Mouse (Mus musculus) embryonic fibroblast, embryonic 13.5 days (primary cell): ENCODE data around the gene Plrg1. TPM values are rescaled to one million over a fixed set of nuclear protein-coding genes. Genes with fewer than 3 reads are reported as not detected.

Experiments
- H3K27ac ChIP-seq: 2 replicates; pipeline ENCODE4 v1.5.1; 2012; ENCODE audit warnings: low read length, control low read depth, inconsistent platforms; ENCODE audit not compliant: insufficient read depth
- H3K4me1 ChIP-seq: 2 replicates; pipeline ENCODE4 v1.6.1; 2011; ENCODE audit warnings: low read length; ENCODE audit not compliant: control insufficient read depth, insufficient read depth
- H3K4me3 ChIP-seq: 2 replicates; pipeline ENCODE4 v1.5.1; 2011; ENCODE audit warnings: mild to moderate bottlenecking, control low read depth, low read length; ENCODE audit not compliant: insufficient read depth
- CTCF ChIP-seq: IDR thresholded peaks from 2 replicates; pipeline ENCODE4 v1.5.1; 2011; ENCODE audit warnings: mild to moderate bottlenecking, control low read depth, low read length, moderate library complexity, borderline replicate concordance; ENCODE audit not compliant: insufficient read depth
- POLR2A ChIP-seq: IDR thresholded peaks from 2 replicates; pipeline ENCODE4 v1.6.1; 2011; ENCODE audit warnings: low read depth, mild to moderate bottlenecking, control low read depth, low read length, moderate library complexity
- polyA plus RNA-seq: library from polyadenylated mRNA; stranded (reverse); fragments of >200 nt; gene quantifications from 2 replicates; pipeline ENCODE4 v1.2.4, GENCODE M21; 2011; ENCODE audit warnings: low read depth; ENCODE audit not compliant: missing spikeins, insufficient read length

Plrg1 gene
- polyA plus RNA-seq, 1 experiment = 51.1 TPM

DNA sequence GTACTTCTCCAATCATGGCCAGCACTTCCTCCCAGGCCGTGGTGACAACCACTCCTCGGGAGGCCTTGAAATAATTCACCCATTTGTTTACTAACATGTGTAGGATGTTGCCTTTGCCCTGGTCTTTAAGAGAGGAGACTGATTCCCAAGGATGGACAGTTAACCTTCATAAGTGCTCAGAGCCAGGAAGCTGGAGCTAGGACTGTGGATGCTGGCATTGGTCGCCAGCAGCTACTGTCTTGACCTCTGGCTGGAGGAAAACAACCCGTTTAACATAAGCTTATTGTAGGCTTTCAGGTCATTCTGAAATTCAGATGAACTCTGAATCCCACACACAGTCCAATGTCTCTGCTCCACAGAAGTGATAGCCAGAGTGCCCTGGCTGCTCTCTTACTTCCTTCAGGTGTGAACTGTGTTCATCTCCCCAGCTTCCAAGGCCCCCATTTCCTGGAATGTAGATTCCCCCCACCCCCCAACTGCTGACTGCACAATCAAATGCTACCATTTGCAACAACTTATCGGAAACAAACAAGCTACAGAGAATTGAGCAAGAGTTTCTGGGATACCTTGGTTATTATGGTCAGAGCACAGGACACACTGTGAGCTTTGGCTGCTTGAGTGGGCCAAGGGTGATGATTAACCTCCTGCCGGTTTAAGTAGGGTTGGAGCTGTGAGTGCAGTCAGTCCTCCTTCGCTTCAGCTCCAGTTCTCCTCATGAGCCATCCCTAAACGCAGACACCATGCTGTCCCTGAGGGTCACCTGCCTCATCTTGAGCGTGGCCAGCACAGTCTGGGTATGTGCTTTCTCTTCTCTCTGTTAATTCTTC is 29.6 kb upstream of the Plrg1 start, which contains the start of gene Fga:
Gene Fga (plus strand): TSS at position 602 of the 827 bp plus-strand sequence.
- no peak within 1 kb of the TSS for H3K4me3 ChIP-seq
- H3K4me1 ChIP-seq = no peaks in the 10 kb centered on the region
- H3K27ac ChIP-seq = no peak within 1 kb of the TSS
- TF ChIP-seq CTCF = no peak
- no peak for TF ChIP-seq POLR2A

DNA sequence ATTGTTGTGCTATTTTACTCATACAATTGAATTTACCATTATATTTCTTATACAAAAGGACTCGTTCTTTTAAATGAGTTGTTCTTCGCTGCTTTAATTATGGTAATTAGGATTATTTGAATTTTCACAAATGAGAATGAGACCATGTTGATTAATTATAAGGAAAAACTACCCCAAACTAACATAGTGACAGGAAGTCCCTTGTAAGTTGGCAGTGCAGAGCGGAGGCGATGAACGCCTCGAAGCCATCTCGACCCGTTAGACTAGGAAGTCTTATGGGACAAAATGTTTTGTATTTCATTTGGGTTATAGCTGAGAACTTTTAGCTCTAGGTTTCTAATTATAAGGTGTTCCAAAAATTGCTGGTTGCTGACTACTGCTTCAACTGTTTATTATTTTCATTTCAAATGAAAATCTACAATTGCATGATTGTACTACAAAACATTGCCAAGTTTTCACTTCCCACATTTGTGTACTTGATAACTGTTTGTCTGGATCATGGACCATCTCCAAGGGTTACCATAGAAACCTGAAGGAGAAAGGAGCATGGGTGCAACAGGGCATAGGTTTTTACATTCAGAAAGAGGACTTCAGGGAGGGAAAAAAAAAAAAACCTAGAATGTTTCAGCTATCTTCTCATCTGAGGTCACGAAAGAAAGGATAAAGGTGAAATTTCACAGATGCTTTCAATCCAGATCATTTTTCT is 27.6 kb upstream of the Plrg1 start:
- Histone ChIP-seq H3K27ac (no peak overlapping the region), H3K4me3 (no peak overlapping the region), H3K4me1 (no peaks in the 10 kb centered on the region)
- TF ChIP-seq CTCF = no peak
- TF ChIP-seq POLR2A = no peak

DNA sequence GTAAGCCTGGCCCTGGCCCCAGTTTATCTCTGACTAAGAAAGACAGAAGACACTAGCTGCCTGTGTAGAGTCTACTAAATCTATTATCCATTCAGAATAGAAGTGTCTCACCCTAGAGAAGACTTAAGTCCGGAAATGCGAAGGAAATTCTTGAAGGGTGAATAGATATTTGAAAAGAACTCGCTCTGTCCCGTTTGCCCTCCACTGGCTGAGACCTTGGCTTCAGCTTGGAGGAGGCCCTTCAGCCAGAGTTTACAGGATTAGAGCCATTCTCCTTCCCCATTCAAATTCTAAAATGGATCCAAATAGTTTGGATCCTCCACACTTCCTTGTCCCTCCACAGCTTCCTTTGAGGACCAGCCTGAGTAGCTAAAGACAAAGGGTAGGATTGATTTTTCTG is 25.0 kb upstream of the Plrg1 start:
- H3K27ac ChIP-seq = no peak overlapping the region
- H3K4me3 ChIP-seq = no peak overlapping the region
- no peaks in the 10 kb centered on the region for H3K4me1 ChIP-seq
- TF ChIP-seq POLR2A (no peak), CTCF (no peak)

DNA sequence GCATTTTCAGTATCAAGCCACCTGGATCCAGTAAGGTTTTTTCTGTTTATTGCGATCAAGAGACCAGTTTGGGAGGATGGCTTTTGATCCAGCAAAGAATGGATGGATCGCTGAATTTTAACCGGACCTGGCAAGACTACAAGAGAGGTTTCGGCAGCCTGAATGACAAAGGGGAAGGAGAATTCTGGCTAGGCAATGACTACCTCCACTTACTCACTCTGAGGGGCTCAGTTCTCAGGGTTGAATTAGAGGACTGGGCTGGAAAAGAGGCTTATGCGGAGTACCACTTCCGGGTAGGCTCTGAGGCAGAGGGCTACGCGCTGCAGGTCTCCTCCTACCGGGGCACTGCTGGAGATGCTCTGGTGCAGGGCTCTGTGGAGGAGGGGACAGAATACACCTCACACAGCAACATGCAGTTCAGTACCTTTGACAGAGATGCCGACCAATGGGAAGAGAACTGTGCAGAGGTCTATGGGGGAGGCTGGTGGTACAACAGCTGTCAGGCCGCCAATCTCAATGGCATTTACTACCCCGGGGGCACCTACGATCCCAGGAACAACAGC is 22.5 kb upstream of the Plrg1 start:
- no peak overlapping the region for H3K27ac ChIP-seq
- TF ChIP-seq POLR2A (no peak), CTCF (no peak)
- no peaks in the 10 kb centered on the region for H3K4me1 ChIP-seq
- H3K4me3 ChIP-seq = no peak overlapping the region

- H3K4me3 ChIP-seq = no peak overlapping the region
- no peaks in the 10 kb centered on the region for H3K4me1 ChIP-seq
- TF ChIP-seq CTCF = no peak
- TF ChIP-seq POLR2A = no peak
Measured at GRCm38 (mm10) chr3:83033801-83034200, 21.5 kb upstream of the Plrg1 start.

GRCm38 (mm10) chr3:83038865-83039264 is 16.5 kb upstream of the Plrg1 start:
- TF ChIP-seq CTCF (no peak), POLR2A (no peak)
- H3K4me1 ChIP-seq = no peaks in the 10 kb centered on the region
- no peak overlapping the region for H3K27ac ChIP-seq
- no peak overlapping the region for H3K4me3 ChIP-seq

More at GRCm38 (mm10) chr3:83033801-83034200, 21.5 kb upstream of the Plrg1 start:
- H3K27ac ChIP-seq = no peak overlapping the region

GRCm38 (mm10) chr3:83039666-83040065 is 15.7 kb upstream of the Plrg1 start:
- H3K4me3 ChIP-seq = no peak overlapping the region
- no peak overlapping the region for H3K27ac ChIP-seq
- no peak for TF ChIP-seq CTCF
- TF ChIP-seq POLR2A = no peak
- H3K4me1 ChIP-seq = no peaks in the 10 kb centered on the region

DNA sequence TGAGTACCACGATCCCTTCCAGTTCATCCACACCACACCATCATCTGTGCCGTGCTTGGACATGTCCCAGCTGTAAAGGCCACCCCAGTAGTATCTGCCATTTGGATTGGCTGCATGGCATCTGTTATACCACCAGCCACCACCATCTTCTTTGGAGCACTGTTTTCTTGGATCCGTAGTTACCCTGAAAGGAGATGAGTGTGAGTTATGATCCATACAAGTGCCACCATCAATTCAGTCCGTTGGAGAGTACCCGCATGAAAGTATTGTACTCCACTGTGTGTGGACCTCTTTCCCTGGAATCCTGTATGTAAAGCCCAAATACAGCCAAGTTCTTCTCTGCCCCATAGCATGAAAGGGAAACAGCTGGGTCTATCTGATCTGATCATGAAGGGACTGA is 12.9 kb upstream of the Plrg1 start:
- TF ChIP-seq CTCF = no peak
- no peak for TF ChIP-seq POLR2A
- no peak overlapping the region for H3K4me3 ChIP-seq
- H3K27ac ChIP-seq = no peak overlapping the region
- no peaks in the 10 kb centered on the region for H3K4me1 ChIP-seq

DNA sequence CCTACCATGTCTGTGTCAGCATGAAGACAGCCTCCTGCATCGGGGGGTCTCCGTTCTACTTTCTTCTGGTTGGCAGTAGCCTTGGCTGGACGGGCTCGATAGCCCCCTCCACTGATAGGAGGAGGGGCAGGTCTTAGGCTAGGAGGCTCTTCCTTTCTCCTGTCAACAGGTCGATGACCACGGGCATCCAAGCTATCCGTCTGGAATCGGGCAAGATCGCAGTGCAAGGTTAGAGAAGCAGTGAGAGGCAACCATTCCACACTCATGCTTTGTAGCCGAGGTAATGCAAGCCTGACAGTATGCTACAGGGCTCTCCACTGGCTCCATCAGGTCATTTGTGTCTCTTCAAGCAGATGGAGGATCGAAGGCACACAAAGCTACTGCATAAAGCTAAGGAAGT is 8.7 kb upstream of the Plrg1 start:
- Histone ChIP-seq H3K27ac (no peak overlapping the region), H3K4me1 (no peaks in the 10 kb centered on the region), H3K4me3 (no peak overlapping the region)
- TF ChIP-seq POLR2A (no peak), CTCF (no peak)

DNA sequence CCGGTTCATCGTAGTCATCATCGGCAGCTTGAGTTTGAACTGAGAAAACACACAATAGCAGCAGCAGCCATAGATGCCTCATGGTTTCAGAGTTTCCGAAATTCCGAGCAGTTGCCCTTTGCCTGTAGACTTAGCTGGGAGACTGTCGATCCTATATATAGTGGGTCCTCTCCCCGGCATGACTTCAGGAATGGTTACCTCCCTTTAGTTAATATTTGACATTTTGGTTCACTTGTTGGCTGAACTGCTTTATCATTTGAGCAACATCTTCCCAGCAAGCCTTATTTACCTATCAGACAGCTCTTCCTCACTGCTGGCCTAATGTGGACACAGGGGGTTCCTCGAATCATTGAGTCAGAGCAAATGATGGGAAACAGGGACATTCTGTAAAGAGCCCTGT is 5.6 kb upstream of the Plrg1 start, which contains the start of gene Fgb:
Gene Fgb (minus strand): TSS at position 184 of the 400 bp plus-strand sequence.
- H3K4me3 ChIP-seq = no peak within 1 kb of the TSS
- H3K27ac ChIP-seq = no peak within 1 kb of the TSS
- TF ChIP-seq POLR2A (no peak), CTCF (no peak)

More for the DNA sequence above, 5.6 kb upstream of the Plrg1 start, which contains the start of gene Fgb:
- no peaks in the 10 kb centered on the region for H3K4me1 ChIP-seq
